Mouse (Mus musculus): ENCODE measurements around the gene Dtx1.

Dtx1 gene

DNA sequence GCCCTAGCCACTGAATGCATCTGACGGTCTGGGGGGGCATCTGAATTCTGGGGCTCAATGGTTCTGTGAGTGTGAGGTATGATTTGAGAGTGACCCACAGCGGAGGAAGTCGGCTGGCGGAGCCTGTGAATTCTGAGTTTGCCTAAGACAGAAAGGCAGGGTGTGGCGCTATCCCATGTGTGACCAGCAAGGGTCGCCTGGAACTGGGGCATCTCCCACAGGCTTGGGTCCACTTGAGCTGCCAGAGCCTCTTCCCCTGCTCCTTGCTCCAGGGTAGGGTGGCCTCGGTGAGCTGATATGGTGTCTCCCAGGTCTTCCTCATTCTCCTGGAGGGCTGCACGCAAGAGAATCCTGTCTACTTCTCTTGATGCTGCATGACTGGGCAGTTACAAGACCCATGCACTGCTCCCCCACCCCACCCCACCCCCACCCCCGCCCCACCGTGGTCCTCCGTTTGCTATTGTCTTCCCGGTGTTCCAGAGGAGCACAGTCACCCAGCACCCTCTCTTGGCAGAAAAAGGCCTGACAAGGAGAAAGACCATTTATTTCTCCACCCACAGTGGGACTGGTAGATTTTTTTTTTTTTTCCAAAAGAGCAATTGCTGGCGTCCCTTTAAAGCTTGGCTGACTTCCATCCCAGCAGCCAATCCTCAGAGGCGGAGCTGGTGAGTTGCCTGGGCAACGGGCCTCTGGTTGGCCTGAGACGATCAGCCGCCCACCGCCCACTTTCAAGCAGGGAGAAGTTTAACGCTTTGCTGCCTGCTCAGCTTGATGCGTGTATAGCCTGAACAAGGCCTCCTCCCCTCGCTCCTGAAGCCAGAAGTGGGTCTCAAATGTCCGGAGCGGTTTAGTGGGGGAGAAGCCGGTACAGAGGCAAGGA lies 31.8 kb downstream of the Dtx1 start:
- peak; percentile 89 to 94 for DNase-seq (ENCODE audit: low spot score in 2 of 2)

DNA sequence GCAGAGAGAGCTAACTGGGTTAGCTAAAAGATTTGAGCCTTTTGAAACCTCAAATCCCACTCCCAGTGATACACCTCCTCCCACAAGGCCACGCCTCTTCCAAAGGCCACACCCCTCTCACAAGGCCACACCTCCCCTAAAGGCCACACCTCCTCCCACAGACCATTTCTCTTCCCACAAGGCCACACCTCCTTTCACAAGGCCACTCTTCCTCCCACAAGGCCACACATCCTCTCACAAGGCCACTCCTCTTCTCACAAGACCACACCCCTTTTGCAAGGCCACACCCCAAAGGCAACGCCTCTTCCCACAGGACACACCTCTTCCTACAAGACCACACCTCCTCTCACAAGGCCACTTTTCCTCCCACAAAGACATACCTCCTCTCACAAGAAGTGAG lies 34.2 kb downstream of the Dtx1 start:
- no peak for DNase-seq (ENCODE audit: low spot score in 2 of 2)

DNA sequence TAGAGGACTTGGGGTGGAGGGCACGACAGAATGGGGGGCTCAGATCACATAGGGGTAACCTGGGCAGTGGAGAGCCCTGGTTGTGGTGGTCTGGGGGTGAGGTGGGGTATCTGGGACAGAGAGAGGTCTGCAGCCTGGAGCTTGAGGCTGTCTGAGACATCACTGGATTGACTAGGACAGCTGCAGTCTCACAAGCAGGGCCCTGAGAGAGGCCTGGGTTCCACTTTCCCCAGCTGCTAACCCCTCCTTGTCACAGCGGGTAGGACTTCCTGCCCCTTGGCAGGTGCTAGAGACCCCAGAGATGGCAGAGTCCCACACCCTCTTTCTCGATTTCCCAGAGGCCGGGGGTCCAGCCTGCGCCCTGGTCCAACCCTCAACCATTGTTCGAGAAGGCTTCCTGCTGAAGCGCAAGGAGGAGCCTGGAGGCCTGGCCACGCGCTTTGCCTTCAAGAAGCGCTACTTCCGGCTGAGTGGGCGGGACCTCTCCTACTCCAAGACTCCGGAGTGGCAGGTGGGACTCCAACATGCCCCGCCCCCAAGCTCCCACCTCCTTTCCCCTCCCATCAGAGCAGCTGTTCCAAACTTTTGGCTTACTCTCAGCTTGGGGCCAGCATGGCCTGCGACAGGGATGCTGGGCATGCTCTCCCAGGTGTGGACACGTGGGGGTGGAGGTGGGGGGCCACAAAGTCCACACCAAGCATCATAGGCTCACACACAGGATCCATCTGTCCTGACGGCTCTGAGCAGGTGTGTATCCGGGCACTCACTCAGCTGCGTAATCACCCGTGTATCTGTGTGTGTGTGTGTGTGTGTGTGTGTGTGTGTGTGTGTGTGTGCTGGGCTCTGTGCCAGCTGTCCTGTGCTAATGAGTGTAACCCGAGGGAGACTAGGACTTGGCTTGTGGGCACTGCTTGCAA lies 37.2 kb downstream of the Dtx1 start:
- no peak for DNase-seq (ENCODE audit: low spot score in 2 of 2)

DNA sequence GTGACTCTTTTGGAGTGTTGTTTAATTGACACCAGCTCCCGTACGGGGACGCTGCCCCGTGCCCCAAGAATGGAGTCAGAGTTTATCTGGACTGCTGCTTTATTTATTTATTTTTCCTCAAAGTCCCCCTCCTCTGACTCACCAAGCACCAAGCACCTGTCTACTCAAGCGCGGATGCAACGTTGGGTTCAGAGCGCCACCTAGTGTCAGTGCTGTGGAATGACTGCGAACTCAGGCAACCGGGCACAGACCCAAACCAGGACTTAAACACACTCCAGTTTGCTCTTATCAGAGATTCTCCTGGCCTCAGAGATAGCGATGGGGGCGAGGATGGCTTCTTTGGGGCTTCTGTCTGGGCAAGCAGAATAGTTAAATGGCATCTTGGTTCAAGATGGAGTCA lies 38.1 kb downstream of the Dtx1 start:
- DNase-seq (ENCODE audit: low spot score in 2 of 2), result peak; percentile 73 to 82

DNA sequence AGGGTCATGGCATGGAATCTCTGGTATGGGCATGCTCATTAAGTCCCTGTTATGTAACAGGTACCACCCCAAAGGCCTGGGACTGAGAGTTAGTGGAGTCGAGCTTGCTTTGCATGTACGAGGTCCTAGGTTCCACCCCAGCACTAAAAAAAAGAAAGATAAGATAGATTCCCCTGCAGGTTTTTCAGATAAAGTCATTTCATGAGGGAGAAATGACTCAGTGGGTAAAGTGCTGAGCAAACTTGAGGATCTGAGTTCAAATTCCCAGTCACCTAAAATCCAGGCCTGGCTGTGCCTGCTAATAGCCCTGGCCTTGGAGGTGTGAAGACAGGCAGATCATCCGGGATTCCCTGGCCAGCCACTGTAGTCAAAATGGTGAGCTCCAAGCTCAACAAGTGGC lies 39.9 kb downstream of the Dtx1 start:
- no peak for DNase-seq (ENCODE audit: low spot score in 2 of 2)

DNA sequence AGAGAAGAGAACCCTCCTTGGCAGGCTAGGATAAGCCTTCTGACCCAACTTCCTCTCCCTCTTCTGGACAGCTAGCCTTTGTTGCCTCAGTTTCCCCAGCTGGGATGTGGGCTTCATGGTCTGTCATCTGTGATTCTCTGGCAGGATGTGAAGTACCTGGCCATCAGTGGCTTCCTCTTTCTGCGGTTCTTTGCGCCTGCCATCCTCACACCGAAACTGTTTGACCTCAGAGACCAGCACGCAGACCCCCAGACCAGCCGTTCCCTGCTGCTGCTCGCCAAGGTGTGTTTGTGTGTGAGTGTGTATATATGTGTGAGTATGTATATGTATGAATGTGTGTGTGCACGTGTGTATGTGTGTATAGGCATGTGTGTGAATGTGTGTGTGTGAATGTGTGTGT lies 41.6 kb downstream of the Dtx1 start:
- DNase-seq (ENCODE audit: low spot score in 2 of 2), result no peak

DNA sequence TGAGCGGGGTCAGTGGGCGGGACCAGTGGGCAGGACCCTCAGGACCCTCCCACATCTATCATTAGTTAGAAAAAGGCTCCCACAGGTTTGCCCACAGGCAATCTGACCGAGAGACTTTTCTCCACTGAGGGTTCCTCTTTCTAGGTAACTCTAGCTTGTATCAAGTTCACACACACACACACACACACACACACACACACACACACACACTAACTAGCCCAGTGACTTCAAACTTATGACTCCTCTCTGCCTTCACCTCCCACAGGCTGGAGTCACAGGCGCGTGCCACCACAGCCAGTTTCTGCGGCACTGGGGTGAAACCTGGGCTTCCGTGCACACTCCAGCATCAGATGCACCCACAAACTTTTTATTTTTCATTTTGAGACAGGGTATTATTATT lies 43.0 kb downstream of the Dtx1 start:
- no peak for DNase-seq (ENCODE audit: low spot score in 2 of 2)

DNA sequence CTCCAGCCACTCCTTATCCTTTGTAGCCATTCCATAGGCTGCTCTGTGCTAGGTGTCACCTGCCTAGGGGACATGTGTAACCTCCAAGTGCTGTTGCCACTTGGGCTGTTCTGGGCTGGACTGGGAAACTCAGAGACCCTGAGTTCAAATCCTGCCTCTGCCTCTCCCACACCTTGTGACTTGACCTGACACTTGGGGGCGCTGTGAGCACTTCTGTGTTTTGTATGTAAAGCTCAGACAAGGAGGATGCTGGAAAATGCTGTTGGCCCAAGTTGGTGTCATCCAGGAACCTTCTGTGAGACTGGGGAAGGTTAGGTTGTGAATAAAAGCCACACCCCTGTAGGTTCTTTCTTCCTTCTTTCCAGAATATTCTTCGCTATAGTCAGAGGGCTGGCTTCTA lies 46.8 kb downstream of the Dtx1 start:
- no peak for DNase-seq (ENCODE audit: low spot score in 2 of 2)

DNA sequence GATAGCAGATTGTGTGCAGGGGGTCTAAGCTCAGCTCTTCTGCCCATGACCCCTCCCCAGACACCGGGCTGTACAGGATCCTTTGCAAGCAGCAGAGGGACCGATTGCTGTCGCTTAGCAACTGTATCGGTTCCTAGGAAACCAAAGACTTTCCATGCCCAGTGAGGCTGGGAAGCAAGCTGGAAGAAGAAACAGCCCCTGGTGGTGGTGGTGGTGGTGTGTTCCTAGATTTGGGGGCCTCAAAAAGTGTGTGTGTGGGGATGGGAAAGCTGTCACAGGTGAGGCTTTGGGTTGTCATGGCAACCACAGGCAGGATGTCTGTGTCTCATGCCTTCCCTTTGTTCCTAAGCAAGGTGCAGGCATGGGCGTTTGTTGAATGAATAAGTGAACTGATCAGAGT lies 50.9 kb downstream of the Dtx1 start:
- peak in 1 of 2 experiments; percentile 59 for DNase-seq (ENCODE audit: low spot score in 2 of 2)

DNA sequence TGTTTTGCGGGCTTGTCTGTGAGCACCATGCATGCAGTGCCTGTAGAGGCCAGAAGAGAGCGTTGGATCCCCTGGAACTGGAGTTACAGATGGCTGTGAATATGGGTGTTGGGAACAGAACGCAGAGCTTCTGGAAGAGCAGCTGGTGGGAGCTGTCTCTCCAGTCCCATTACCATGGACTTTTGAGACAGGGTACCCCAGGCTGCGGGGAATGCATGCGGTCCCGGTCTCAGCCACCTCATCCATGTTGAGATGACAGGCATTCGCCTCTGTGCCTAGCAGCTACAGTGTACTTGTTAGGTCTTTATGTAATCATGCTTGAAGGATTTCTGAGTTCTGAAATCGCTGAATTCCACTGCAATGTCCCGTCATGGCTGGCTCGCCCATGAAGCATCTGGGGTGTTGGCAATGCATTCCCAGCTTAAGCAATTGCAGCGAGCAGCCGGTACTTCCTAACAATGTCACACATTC lies 55.4 kb downstream of the Dtx1 start:
- peak; percentile 58 to 84 for DNase-seq (ENCODE audit: low spot score in 2 of 2)

DNA sequence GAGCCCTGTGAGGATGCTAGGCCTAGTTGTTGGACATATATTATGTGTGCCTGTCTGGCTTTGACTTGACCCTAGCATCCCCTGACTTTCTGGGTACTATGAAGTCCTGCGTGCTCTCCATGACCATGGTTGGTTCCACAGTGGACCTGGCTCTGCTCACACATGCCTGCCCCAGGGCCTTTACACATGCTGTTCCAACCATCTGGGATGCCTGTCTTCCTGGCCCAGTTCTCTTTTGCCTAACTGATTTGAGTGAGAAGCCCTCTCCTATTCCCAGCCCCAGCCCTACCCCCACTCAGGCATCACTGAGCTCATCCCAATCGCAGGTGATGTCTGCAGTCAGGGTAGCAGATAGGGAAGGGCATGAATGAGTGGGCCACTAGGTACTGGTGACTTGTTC lies 57.9 kb downstream of the Dtx1 start:
- DNase-seq (ENCODE audit: low spot score in 2 of 2), result no peak

DNA sequence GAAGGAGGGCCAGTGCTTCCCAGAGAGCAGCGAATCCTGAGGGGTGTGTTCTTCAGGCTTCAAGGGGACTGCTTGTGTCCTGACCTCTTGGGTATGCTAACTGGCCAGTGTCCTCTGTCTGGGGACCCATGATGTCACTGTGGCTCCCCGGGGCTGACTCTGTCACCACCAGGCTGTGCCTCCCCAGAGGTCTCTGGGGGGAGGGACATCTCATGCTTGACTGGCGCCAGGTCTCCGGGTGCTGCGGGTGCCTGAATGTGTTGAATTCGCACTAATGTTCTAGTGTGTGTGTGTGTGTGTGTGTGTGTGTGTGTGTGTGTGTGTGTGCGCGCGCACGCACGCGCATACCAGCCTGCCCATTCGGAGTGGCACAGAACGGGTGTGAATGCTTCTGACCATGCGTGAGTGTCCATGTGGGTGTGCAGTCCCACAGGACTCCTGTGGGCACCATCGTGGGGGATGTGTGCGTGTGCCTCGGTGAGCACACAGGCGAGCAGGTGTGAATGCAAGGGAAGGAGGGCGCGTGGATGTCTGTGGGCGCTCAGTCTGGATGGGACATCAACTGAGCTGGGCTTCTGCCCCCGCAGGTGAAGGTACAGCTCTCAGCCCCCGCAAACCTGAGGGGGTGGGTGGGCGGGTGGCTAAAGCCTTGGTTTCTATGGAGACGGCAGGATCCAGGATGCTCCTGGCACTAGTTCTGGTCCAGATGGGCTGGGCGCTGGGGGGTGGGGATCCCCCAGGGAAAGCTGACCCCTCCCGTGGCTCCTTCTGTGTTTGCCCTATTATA lies 58.6 kb downstream of the Dtx1 start:
- DNase-seq (ENCODE audit: low spot score in 2 of 2), result no peak

DNA sequence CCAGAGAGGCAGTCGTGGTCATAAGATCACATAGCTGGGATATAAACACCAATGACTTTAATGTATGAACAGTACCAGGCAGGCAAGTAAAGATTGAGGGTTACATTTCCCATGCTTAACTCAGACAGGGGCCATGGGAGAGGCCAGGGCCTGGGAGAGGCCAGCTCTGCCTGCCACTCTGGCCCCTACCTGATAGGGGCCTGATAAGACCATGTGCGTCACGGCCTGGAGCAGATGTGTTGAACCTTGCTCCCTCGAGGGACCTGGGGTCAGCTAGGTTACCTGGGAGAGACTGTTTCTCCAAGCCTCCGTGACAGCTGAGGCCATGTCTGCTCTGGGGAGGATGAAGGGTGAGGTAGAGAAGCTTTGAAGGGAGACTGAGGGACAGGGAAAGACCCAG lies 60.5 kb downstream of the Dtx1 start:
- DNase-seq (ENCODE audit: low spot score in 2 of 2), result no peak

DNA sequence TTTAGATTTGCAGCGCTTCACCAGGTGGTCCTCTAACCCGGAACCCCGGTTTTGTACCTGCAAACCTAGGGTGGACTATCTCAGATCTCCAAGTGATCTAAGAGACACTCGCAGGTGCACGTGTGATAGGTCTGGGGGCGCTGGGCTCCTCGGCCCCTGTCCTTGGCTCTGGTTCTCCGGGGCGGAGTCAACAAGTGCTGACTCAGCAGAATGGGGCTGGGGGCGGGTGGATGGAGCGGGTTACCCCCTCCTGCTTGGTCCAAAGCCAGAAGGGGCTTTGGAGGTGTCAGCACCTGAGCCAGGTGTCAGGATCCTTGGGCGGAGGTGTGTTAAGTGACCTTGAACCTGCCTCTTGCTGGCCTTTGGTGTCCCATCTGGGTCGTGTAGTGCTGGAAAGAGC lies 61.8 kb downstream of the Dtx1 start:
- DNase-seq (ENCODE audit: low spot score in 2 of 2), result no peak

DNA sequence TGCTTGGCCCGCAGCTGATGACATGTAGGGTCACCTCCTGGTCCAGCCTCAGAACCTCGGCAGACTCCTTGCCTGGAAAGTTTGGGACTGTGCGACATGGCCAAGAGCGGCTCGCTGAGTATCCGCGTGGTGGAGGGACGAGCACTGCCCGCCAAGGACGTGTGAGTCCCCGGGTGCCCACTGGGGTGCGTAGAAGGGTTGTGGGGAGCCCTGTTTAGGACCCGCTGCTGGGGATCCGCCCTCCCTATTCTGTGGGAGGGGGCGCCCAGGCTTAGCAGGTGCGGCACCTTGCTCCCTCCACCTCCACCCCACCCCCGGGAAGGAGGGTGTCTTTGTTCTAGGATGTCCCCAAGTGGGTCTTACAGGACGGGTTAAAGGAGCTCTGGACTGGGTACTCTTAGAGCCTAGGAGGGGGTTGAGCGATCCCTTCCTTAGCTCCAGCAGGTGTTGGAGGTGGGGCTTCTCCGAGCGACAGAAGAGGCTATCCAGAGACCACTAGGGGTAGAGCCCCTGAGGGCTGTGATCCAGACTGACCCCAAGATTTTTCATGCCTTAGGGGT lies 62.3 kb downstream of the Dtx1 start:
- peak; percentile 41 to 46 for DNase-seq (ENCODE audit: low spot score in 2 of 2)

DNA sequence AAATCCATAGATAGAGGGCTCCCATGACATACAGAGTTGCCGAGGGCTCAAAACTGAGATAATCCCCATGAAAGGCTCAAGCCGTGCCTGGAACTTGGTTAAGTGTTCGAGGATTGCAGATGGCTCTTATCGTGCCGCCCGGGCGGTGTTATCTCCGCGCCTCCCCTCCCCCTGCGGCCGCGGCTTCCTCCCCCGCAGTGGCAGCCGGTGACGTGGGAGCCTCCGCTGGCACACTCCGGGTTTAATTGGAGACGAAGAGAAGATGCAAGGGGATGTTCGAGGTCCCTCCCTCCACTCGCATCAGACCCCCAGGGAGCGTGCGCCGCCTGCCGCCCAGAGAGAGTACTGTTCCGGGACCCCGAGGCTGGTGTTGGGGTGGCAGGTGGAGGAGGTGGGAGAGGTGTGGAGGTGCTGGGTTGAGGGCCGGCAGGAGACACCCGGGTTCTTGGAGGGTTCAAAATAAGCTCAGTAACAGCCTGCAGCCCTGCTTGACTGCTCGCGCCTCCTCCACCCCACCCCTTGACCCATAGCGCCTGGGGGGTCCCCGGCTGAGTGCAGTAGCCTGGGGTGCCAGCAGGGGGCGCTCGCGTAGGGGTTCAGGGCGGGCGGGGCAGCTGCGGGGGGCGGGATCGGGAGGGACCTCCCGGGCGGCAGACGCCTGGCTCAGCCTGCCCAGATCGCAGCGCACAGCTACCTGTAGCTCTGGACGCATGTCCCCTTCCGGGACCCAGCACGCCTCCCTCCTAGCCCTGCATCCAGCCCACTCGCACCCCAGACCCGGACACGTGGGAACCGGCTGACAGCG lies 63.0 kb downstream of the Dtx1 start, which contains the start of gene Rasal1:
Gene Rasal1, plus strand, starts transcription at position 244 of the 805 bp plus-strand sequence.
- DNase-seq (ENCODE audit: low spot score in 2 of 2), result peak; percentile 79 to 84

DNA sequence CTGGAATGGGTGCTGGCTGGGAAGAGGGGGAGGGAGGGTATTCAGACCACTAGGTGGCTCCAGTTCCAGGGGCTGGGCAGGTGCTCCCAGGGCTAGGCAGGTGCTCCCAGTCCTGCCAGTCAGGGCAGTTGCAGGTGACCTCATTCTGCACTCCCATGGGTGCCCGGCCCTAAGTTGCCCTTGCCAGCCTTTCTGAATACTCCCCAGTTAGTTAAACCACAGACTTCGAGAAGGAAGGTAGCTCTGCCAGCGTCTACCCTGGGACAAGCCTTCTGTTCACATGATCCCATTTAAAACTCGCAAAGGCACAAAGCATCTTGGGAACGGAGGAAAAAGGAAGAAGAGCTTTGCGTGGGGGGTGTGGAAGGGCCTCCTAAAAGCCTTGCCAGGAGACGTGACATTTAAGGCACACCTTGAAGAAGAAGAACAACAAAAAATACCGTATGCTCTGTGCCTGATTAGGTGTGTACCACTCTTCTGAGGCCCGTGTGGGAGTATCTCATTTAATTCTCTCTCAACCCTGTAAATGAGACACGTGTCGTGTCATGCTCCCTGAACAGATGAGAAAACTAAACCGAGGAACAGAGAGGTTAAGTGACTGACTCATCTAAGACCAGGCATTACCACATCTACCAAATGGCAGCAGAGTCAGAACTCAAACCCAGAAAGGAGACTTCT lies 63.8 kb downstream of the Dtx1 start:
- DNase-seq (ENCODE audit: low spot score in 2 of 2), result peak; percentile 43 to 58

DNA sequence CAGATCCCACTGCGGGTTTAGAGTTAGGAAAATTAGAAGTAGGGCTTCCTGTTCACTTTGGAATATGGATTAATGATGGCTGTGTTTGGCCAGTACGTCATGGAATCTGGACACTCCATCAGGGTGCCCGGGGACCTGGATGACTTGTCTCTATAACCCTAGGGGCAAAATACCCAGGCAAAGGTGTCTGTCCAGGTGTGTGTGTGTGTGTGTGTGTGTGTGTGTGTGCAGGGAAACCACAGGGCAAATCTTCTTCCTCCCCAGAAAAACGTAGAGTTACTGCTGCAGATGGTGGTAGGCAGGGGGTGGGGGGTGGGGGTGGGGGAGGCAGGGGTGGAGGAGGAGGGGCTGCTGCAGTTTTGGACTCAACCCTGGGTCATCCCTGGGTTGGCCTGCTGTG lies 64.4 kb downstream of the Dtx1 start:
- DNase-seq (ENCODE audit: low spot score in 2 of 2), result no peak

DNA sequence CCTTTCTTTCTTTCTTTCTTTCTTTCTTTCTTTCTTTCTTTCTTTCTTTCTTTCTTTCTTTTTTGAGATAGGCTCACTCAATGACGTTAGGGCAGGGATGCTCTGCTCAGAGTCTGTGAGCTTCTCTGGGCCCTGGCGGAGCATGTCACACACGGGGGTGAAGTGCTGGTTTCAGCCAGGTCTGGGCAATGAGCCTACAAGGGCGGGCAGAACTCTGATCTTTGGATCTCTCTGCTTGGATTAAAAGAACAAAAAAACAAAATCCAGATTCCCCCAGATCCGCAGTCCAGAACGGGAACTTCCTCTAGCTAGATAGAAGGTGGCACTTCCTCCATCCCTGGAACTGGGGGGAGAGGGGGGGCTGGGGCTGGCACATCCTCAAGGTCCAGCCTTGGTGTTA lies 65.9 kb downstream of the Dtx1 start:
- no peak for DNase-seq (ENCODE audit: low spot score in 2 of 2)

DNA sequence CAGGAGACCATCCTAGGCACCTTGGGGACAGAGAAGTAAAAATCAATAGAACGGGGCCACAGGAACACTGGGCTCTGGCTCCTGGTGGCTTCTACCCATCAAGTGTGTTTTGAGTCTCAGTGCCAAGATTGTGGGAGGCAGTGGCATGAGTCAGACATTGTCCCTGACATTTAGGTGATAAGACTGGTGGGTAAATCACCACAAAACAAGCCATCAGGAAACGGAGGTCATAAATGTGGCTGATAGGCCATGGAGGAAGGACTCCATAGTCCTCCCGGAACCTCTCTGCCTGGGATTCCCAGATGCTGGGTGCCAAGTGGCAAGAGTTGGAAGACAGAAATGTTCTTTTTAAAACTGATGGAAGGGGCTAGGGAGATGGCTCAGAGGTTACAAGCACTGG lies 67.5 kb downstream of the Dtx1 start:
- DNase-seq (ENCODE audit: low spot score in 2 of 2), result no peak
